Mouse (Mus musculus): ENCODE measurements around the gene Slfn14.

- no peak for TF ChIP-seq POLR2A (IDR thresholded peaks at IDR 0.05; ENCODE audit: borderline replicate concordance, extremely low read depth, insufficient read depth, insufficient read length, poor library complexity, severe bottlenecking)
- no peak for TF ChIP-seq CTCF (IDR thresholded peaks at IDR 0.05; ENCODE audit: borderline replicate concordance, extremely low read depth, insufficient read depth, insufficient read length)
Measured at GRCm38 (mm10) chr11:83306700-83307253, 20.3 kb upstream of the Slfn14 start.

All from brain, embryonic 14.5 days (tissue).